Mouse (Mus musculus): ENCODE measurements around the gene Lemd1. TPM values are rescaled to one million over a fixed set of nuclear protein-coding genes. Genes with fewer than 3 reads are reported as not detected.

Lemd1 gene
- total RNA-seq (2012; rRNA removed) (not detected in 2 replicates), total RNA-seq (2014; rRNA removed) (not detected in 2 replicates), polyA plus RNA-seq (2012; ENCODE audit: insufficient read length, low read depth) (not detected in 2 replicates)

- in situ Hi-C loops (cut with MboI; ENCODE audit: low pct_ligation_motif_present, low pct_unique_long_range_greater_than_20kb, low sequenced_read_pairs), result no loop called here
- Histone ChIP-seq H3K4me3 (replicated peaks in 1 of 3; ENCODE audit: low read depth in 2 of 3, low read length in 2 of 3, poor library complexity in 1 of 3) (no peak within 1 kb of the TSS), H3K9ac (ENCODE audit: insufficient read depth, low read depth) (no peak within 1 kb of the TSS), H3K4me2 (ENCODE audit: insufficient read depth, low read depth, poor library complexity, severe bottlenecking) (no peak within 1 kb of the TSS), H3K36me3 (replicated peaks in 1 of 2; ENCODE audit: control insufficient read depth in 1 of 2, insufficient read depth in 1 of 2, low read length in 1 of 2) (no peaks in the 10 kb centered on the region), H3K9me3 (replicated peaks; ENCODE audit: low read length) (peaks cover 3% of the 10 kb centered on the region), H3K79me2 (replicated peaks; ENCODE audit: control insufficient read depth, extremely low read depth, insufficient read depth, poor library complexity, severe bottlenecking) (no peaks in the 10 kb centered on the region), H3K27ac (ENCODE audit: insufficient read depth, low read depth) (no peak within 1 kb of the TSS), H3K4me1 (ENCODE audit: control insufficient read depth in 1 of 2, insufficient read depth in 2 of 2) (peaks cover 3 to 47% of the 10 kb centered on the region in 2 experiments; a peak in 2 of 4 replicates), H3K27me3 (replicated peaks) (peaks cover 24% of the 10 kb centered on the region)
- TF ChIP-seq USF2 (conservative IDR thresholded peaks at IDR 0.05; ENCODE audit: low read depth, low read length), result no peak
- TF ChIP-seq MEF2A (IDR thresholded peaks at IDR 0.05; ENCODE audit: borderline replicate concordance, low read depth, low read length), result no peak
- TF ChIP-seq NELFE (IDR thresholded peaks at IDR 0.05; ENCODE audit: low read depth, low read length), result no peak
- TF ChIP-seq SIN3A (IDR thresholded peaks at IDR 0.05; ENCODE audit: low read length), result no peak
- TF ChIP-seq POLR2AphosphoS2 (IDR thresholded peaks at IDR 0.05; ENCODE audit: low read depth, low read length), result no peak
- no peak for TF ChIP-seq ETS1 (conservative IDR thresholded peaks at IDR 0.05; ENCODE audit: low read depth, low read length)
- no peak for TF ChIP-seq JUND (conservative IDR thresholded peaks at IDR 0.05; ENCODE audit: low read depth, low read length)
- TF ChIP-seq EP300 (IDR thresholded peaks at IDR 0.05; ENCODE audit: low read length), result no peak
- TF ChIP-seq GABPA (IDR thresholded peaks at IDR 0.05; ENCODE audit: insufficient replicate concordance, low read depth, low read length), result no peak
- TF ChIP-seq CHD2 (IDR thresholded peaks at IDR 0.05; ENCODE audit: low read length), result no peak
- TF ChIP-seq SMC3 (IDR thresholded peaks at IDR 0.05; ENCODE audit: low read depth, low read length), result no peak
- TF ChIP-seq RCOR1 (conservative IDR thresholded peaks at IDR 0.05; ENCODE audit: low read depth, low read length), result no peak
- TF ChIP-seq ELF1 (IDR thresholded peaks at IDR 0.05; ENCODE audit: low read depth, low read length), result no peak
- dilution Hi-C loops (cut with MboI; ENCODE audit: extremely low pct_ligation_motif_present, extremely low pct_unique_long_range_greater_than_20kb, low sequenced_read_pairs), result no loop called here
- DNase-seq (ENCODE audit: extremely low read depth), result no peak
Observed at GRCm38 (mm10) chr1:132191093-132191785, at the start of gene Lemd1, which contains the start of gene AC124108.1. Lemd1 (plus strand) TSS chr1:132191431. AC124108.1 (plus strand) TSS chr1:132191457.

- H3K79me2 ChIP-seq (replicated peaks; ENCODE audit: control insufficient read depth, extremely low read depth, insufficient read depth, poor library complexity, severe bottlenecking), result no peaks in the 10 kb centered on the region
- H3K27ac ChIP-seq (ENCODE audit: insufficient read depth, low read depth), result no peak overlapping the region
- peaks cover 2 to 8% of the 10 kb centered on the region in 2 experiments; a peak in 3 of 4 replicates for H3K4me1 ChIP-seq (ENCODE audit: control insufficient read depth in 1 of 2, insufficient read depth in 2 of 2)
- dilution Hi-C loops (cut with MboI; ENCODE audit: extremely low pct_ligation_motif_present, extremely low pct_unique_long_range_greater_than_20kb, low sequenced_read_pairs) (no loop called here), in situ Hi-C loops (cut with MboI; ENCODE audit: low pct_ligation_motif_present, low pct_unique_long_range_greater_than_20kb, low sequenced_read_pairs) (no loop called here)
- H3K27me3 ChIP-seq (replicated peaks), result peaks cover 29% of the 10 kb centered on the region
- DNase-seq (ENCODE audit: extremely low read depth), result no peak
- no peaks in the 10 kb centered on the region for H3K36me3 ChIP-seq (replicated peaks in 1 of 2; ENCODE audit: control insufficient read depth in 1 of 2, insufficient read depth in 1 of 2, low read length in 1 of 2)
- TF ChIP-seq NELFE (IDR thresholded peaks at IDR 0.05; ENCODE audit: low read depth, low read length) (no peak), SMC3 (IDR thresholded peaks at IDR 0.05; ENCODE audit: low read depth, low read length) (no peak), GABPA (IDR thresholded peaks at IDR 0.05; ENCODE audit: insufficient replicate concordance, low read depth, low read length) (no peak), HCFC1 (IDR thresholded peaks at IDR 0.05; ENCODE audit: low read depth, low read length) (no peak), CHD2 (IDR thresholded peaks at IDR 0.05; ENCODE audit: low read length) (no peak)
- H3K4me2 ChIP-seq (ENCODE audit: insufficient read depth, low read depth, poor library complexity, severe bottlenecking), result no peak overlapping the region
- no peak overlapping the region for H3K4me3 ChIP-seq (replicated peaks in 1 of 3; ENCODE audit: low read depth in 2 of 3, low read length in 2 of 3, poor library complexity in 1 of 3)
- no peaks in the 10 kb centered on the region for H3K9me3 ChIP-seq (replicated peaks; ENCODE audit: low read length)
- H3K9ac ChIP-seq (ENCODE audit: insufficient read depth, low read depth), result no peak overlapping the region
Observed at GRCm38 (mm10) chr1:132141753-132142152, 49.5 kb upstream of the Lemd1 start.
